Mouse (Mus musculus): ENCODE data around the gene Sfn. TPM values are rescaled to one million over a fixed set of nuclear protein-coding genes. Genes with fewer than 3 reads are reported as not detected.

The Sfn gene
- polyA plus RNA-seq, 1 experiment from 2014 or later, result 7.8 TPM

- WGBS, result 92% methylated on average over 8 of the region's 8 CpGs
- Histone ChIP-seq H3K27me3 (ENCODE audit: low read depth, poor library complexity, severe bottlenecking) (0 out of 2 replicates have a peak, but pooled peaks cover 3% of the 10 kb centered on the region), H3K36me3 (peaks cover 18% of the 10 kb centered on the region), H3K9me3 (replicated peaks) (no peaks in the 10 kb centered on the region), H3K4me1 (peaks cover 42% of the 10 kb centered on the region), H3K4me3 (no peak overlapping the region), H3K27ac (replicated peaks) (no peak overlapping the region)
- no peak for DNase-seq (ENCODE audit: low spot score)
Observed at GRCm38 (mm10) chr4:133630326-133630920, 28.5 kb upstream of the Sfn start.

- H3K27me3 ChIP-seq (ENCODE audit: low read depth, poor library complexity, severe bottlenecking), result 0 out of 2 replicates have a peak, but pooled peaks cover 3% of the 10 kb centered on the region
- DNase-seq (ENCODE audit: low spot score), result no peak
- no peaks in the 10 kb centered on the region for H3K9me3 ChIP-seq (replicated peaks)
- 93% methylated on average over 7 of the region's 7 CpGs for WGBS
- H3K27ac ChIP-seq (replicated peaks), result no peak overlapping the region
- H3K36me3 ChIP-seq, result peaks cover 30% of the 10 kb centered on the region
- H3K4me3 ChIP-seq, result no peak overlapping the region
- H3K4me1 ChIP-seq, result peaks cover 43% of the 10 kb centered on the region
Observed at GRCm38 (mm10) chr4:133629191-133629590, 27.2 kb upstream of the Sfn start.

GRCm38 (mm10) chr4:133628517-133628916, 26.5 kb upstream of the Sfn start:
- WGBS, result 88% methylated on average over 2 of the region's 2 CpGs
- DNase-seq (ENCODE audit: low spot score), result no peak

GRCm38 (mm10) chr4:133627039-133627438, 25.1 kb upstream of the Sfn start:
- H3K27me3 ChIP-seq (ENCODE audit: low read depth, poor library complexity, severe bottlenecking), result 0 out of 2 replicates have a peak, but pooled peaks cover 2% of the 10 kb centered on the region
- H3K27ac ChIP-seq (replicated peaks), result 0 out of 2 replicates have a peak overlapping the region, but pooled peaks have one; percentile 28
- no peak overlapping the region for H3K4me3 ChIP-seq
- H3K9me3 ChIP-seq (replicated peaks), result no peaks in the 10 kb centered on the region
- peaks cover 28% of the 10 kb centered on the region for H3K4me1 ChIP-seq
- H3K36me3 ChIP-seq, result peaks cover 42% of the 10 kb centered on the region
- DNase-seq (ENCODE audit: low spot score), result no peak
- WGBS, result 93% methylated on average over 14 of the region's 14 CpGs

More at GRCm38 (mm10) chr4:133628517-133628916, 26.5 kb upstream of the Sfn start:
- Histone ChIP-seq H3K4me1 (peaks cover 38% of the 10 kb centered on the region), H3K9me3 (replicated peaks) (no peaks in the 10 kb centered on the region), H3K4me3 (no peak overlapping the region), H3K27me3 (ENCODE audit: low read depth, poor library complexity, severe bottlenecking) (0 out of 2 replicates have a peak, but pooled peaks cover 3% of the 10 kb centered on the region), H3K27ac (replicated peaks) (no peak overlapping the region), H3K36me3 (peaks cover 36% of the 10 kb centered on the region)

- H3K27ac ChIP-seq (replicated peaks), result 0 out of 2 replicates have a peak overlapping the region, but pooled peaks have one; percentile 28
- 87% methylated on average over 9 of the region's 9 CpGs for WGBS
- H3K4me1 ChIP-seq, result peaks cover 24% of the 10 kb centered on the region
- no peaks in the 10 kb centered on the region for H3K9me3 ChIP-seq (replicated peaks)
- no peaks in the 10 kb centered on the region for H3K27me3 ChIP-seq (ENCODE audit: low read depth, poor library complexity, severe bottlenecking)
- H3K4me3 ChIP-seq, result no peak overlapping the region
- DNase-seq (ENCODE audit: low spot score), result no peak
- peaks cover 44% of the 10 kb centered on the region for H3K36me3 ChIP-seq
Observed at GRCm38 (mm10) chr4:133626621-133627020, 24.7 kb upstream of the Sfn start.

- Histone ChIP-seq H3K4me1 (peaks cover 20% of the 10 kb centered on the region), H3K27me3 (ENCODE audit: low read depth, poor library complexity, severe bottlenecking) (no peaks in the 10 kb centered on the region), H3K27ac (replicated peaks) (peak overlapping the region; percentile 23; the same call in 1 of the 2 replicates), H3K36me3 (peaks cover 46% of the 10 kb centered on the region), H3K4me3 (no peak overlapping the region), H3K9me3 (replicated peaks) (no peaks in the 10 kb centered on the region)
- DNase-seq (ENCODE audit: low spot score), result no peak
- 47% methylated on average over 5 of the region's 5 CpGs for WGBS
Observed at GRCm38 (mm10) chr4:133626221-133626620, 24.3 kb upstream of the Sfn start.

- WGBS, result 52% methylated on average over 11 of the region's 11 CpGs
- no peak for DNase-seq (ENCODE audit: low spot score)
- H3K4me1 ChIP-seq, result peaks cover 15% of the 10 kb centered on the region; the same call in 1 of the 2 replicates
- H3K36me3 ChIP-seq, result peaks cover 52% of the 10 kb centered on the region
- no peaks in the 10 kb centered on the region for H3K27me3 ChIP-seq (ENCODE audit: low read depth, poor library complexity, severe bottlenecking)
- no peaks in the 10 kb centered on the region for H3K9me3 ChIP-seq (replicated peaks)
- H3K27ac ChIP-seq (replicated peaks), result peak overlapping the region; percentile 28; the same call in 1 of the 2 replicates
- no peak overlapping the region for H3K4me3 ChIP-seq
Observed at GRCm38 (mm10) chr4:133625621-133626071, 23.7 kb upstream of the Sfn start.

- Histone ChIP-seq H3K36me3 (peaks cover 57% of the 10 kb centered on the region), H3K27ac (replicated peaks) (no peak overlapping the region), H3K9me3 (replicated peaks) (no peaks in the 10 kb centered on the region), H3K4me1 (peaks cover 15% of the 10 kb centered on the region; the same call in 1 of the 2 replicates), H3K27me3 (ENCODE audit: low read depth, poor library complexity, severe bottlenecking) (no peaks in the 10 kb centered on the region), H3K4me3 (no peak overlapping the region)
- WGBS, result 88% methylated on average over 7 of the region's 7 CpGs
- DNase-seq (ENCODE audit: low spot score), result no peak
Observed at GRCm38 (mm10) chr4:133624830-133625229, 22.9 kb upstream of the Sfn start.

- H3K36me3 ChIP-seq, result peaks cover 69% of the 10 kb centered on the region
- H3K9me3 ChIP-seq (replicated peaks), result no peaks in the 10 kb centered on the region
- H3K4me1 ChIP-seq, result peaks cover 15% of the 10 kb centered on the region; the same call in 1 of the 2 replicates
- no peak for DNase-seq (ENCODE audit: low spot score)
- no peak overlapping the region for H3K4me3 ChIP-seq
- no peaks in the 10 kb centered on the region for H3K27me3 ChIP-seq (ENCODE audit: low read depth, poor library complexity, severe bottlenecking)
- 79% methylated on average over 11 of the region's 11 CpGs for WGBS
- H3K27ac ChIP-seq (replicated peaks), result no peak overlapping the region
Observed at GRCm38 (mm10) chr4:133622161-133622695, 20.3 kb upstream of the Sfn start.

GRCm38 (mm10) chr4:133620668-133621067, 18.7 kb upstream of the Sfn start:
- Histone ChIP-seq H3K9me3 (replicated peaks) (no peaks in the 10 kb centered on the region), H3K4me1 (0 out of 2 replicates have a peak, but pooled peaks cover 3% of the 10 kb centered on the region), H3K4me3 (no peak overlapping the region), H3K27me3 (ENCODE audit: low read depth, poor library complexity, severe bottlenecking) (no peaks in the 10 kb centered on the region), H3K27ac (replicated peaks) (no peak overlapping the region), H3K36me3 (peaks cover 62% of the 10 kb centered on the region)
- no peak for DNase-seq (ENCODE audit: low spot score)
- 89% methylated on average over 8 of the region's 8 CpGs for WGBS

- no peak for DNase-seq (ENCODE audit: low spot score)
- Histone ChIP-seq H3K27ac (replicated peaks) (no peak overlapping the region), H3K27me3 (ENCODE audit: low read depth, poor library complexity, severe bottlenecking) (no peaks in the 10 kb centered on the region), H3K4me3 (no peak overlapping the region), H3K4me1 (no peaks in the 10 kb centered on the region), H3K36me3 (peaks cover 63% of the 10 kb centered on the region), H3K9me3 (replicated peaks) (no peaks in the 10 kb centered on the region)
- WGBS, result 76% methylated on average over 4 of the region's 4 CpGs
Observed at GRCm38 (mm10) chr4:133619473-133620136, 17.6 kb upstream of the Sfn start.

GRCm38 (mm10) chr4:133617936-133618335, 16.0 kb upstream of the Sfn start:
- 93% methylated on average over 11 of the region's 11 CpGs for WGBS
- no peak for DNase-seq (ENCODE audit: low spot score)
- no peak overlapping the region for H3K27ac ChIP-seq (replicated peaks)
- no peaks in the 10 kb centered on the region for H3K27me3 ChIP-seq (ENCODE audit: low read depth, poor library complexity, severe bottlenecking)
- H3K4me1 ChIP-seq, result no peaks in the 10 kb centered on the region; the same call in 1 of the 2 replicates
- no peak overlapping the region for H3K4me3 ChIP-seq
- H3K9me3 ChIP-seq (replicated peaks), result no peaks in the 10 kb centered on the region
- H3K36me3 ChIP-seq, result peaks cover 68% of the 10 kb centered on the region
